Mouse (Mus musculus): ENCODE data around the gene Ints1.
A peak's percentile ranks its signal among the peaks of the same experiment; 100 is the strongest.

Gene Ints1

GRCm38 (mm10) chr5:139801231-139801630 lies 25.8 kb upstream of the Ints1 start:
- no peak for DNase-seq (ENCODE audit: low read depth, low spot score)

- DNase-seq (ENCODE audit: low read depth, low spot score): no peak
Observed at GRCm38 (mm10) chr5:139799801-139800590, 24.5 kb upstream of the Ints1 start.

GRCm38 (mm10) chr5:139799041-139799440 lies 23.6 kb upstream of the Ints1 start:
- DNase-seq (ENCODE audit: low read depth, low spot score): no peak

GRCm38 (mm10) chr5:139798168-139798900 lies 22.9 kb upstream of the Ints1 start:
- no peak for DNase-seq (ENCODE audit: low read depth, low spot score)

GRCm38 (mm10) chr5:139797473-139798167 lies 22.1 kb upstream of the Ints1 start:
- DNase-seq (ENCODE audit: low read depth, low spot score): peak; percentile 88

GRCm38 (mm10) chr5:139796900-139797299 lies 21.4 kb upstream of the Ints1 start:
- DNase-seq (ENCODE audit: low read depth, low spot score): no peak

- DNase-seq (ENCODE audit: low read depth, low spot score): no peak
Observed at GRCm38 (mm10) chr5:139796001-139796620, 20.6 kb upstream of the Ints1 start.

- no peak for DNase-seq (ENCODE audit: low read depth, low spot score)
Observed at GRCm38 (mm10) chr5:139794938-139795337, 19.5 kb upstream of the Ints1 start.

- no peak for DNase-seq (ENCODE audit: low read depth, low spot score)
Observed at GRCm38 (mm10) chr5:139794137-139794536, 18.7 kb upstream of the Ints1 start.

GRCm38 (mm10) chr5:139793338-139794089 lies 18.0 kb upstream of the Ints1 start:
- no peak for DNase-seq (ENCODE audit: low read depth, low spot score)

- no peak for DNase-seq (ENCODE audit: low read depth, low spot score)
Observed at GRCm38 (mm10) chr5:139792966-139793337, 17.5 kb upstream of the Ints1 start.

- no peak for DNase-seq (ENCODE audit: low read depth, low spot score)
Observed at GRCm38 (mm10) chr5:139792159-139792775, 16.8 kb upstream of the Ints1 start.

GRCm38 (mm10) chr5:139791227-139792158 lies 16.0 kb upstream of the Ints1 start, which contains the start of gene Mafk:
Gene Mafk, plus strand, starts transcription at chr5:139791513.
- DNase-seq (ENCODE audit: low read depth, low spot score): peak; percentile 51

- DNase-seq (ENCODE audit: low read depth, low spot score): no peak
Observed at GRCm38 (mm10) chr5:139789466-139789865, 14.0 kb upstream of the Ints1 start.

- DNase-seq (ENCODE audit: low read depth, low spot score): no peak
Observed at GRCm38 (mm10) chr5:139781406-139781805, 5.9 kb upstream of the Ints1 start.

- no peak for DNase-seq (ENCODE audit: low read depth, low spot score)
Observed at GRCm38 (mm10) chr5:139776966-139777365, 1.5 kb upstream of the Ints1 start.

- DNase-seq (ENCODE audit: low read depth, low spot score): no peak
Observed at GRCm38 (mm10) chr5:139768216-139768615, 7.3 kb downstream of the Ints1 start.

- DNase-seq (ENCODE audit: low read depth, low spot score): no peak
Observed at GRCm38 (mm10) chr5:139764296-139764695, 11.2 kb downstream of the Ints1 start.

GRCm38 (mm10) chr5:139758096-139758495 lies 17.4 kb downstream of the Ints1 start:
- no peak for DNase-seq (ENCODE audit: low read depth, low spot score)

- no peak for DNase-seq (ENCODE audit: low read depth, low spot score)
Observed at GRCm38 (mm10) chr5:139756586-139756985, 18.9 kb downstream of the Ints1 start.

All from brain, embryonic 18.5 days (tissue).